Mouse (Mus musculus) stomach, postnatal 0 days (tissue): ENCODE measurements around the gene Gng7. TPM values are rescaled to one million over a fixed set of nuclear protein-coding genes. Genes with fewer than 3 reads are reported as not detected.

Source experiments
- ATAC-seq: fragments of 200-750 bp; cut with Nextera tagmentation; 2 replicates; pipeline ENCODE4 v1.8.0; 2017; ENCODE audit not compliant: low FRiP score, low TSS enrichment
- DNase-seq: peaks from one replicate; pipeline ENCODE4 v3.0.0-alpha.2; 2016; ENCODE audit warnings: low spot score
- H3K27ac ChIP-seq: fragments of 300-500 bp; sonication (generic); replicated peaks from 2 replicates; pipeline ENCODE4 v1.5.1; 2014; ENCODE audit warnings: mild to moderate bottlenecking, control low read depth
- H3K27me3 ChIP-seq: fragments of 300-500 bp; sonication (generic); 2 replicates; pipeline ENCODE4 v1.6.1; 2014; ENCODE audit warnings: low read length; ENCODE audit not compliant: control insufficient read depth, insufficient read depth
- H3K36me3 ChIP-seq: fragments of 300-500 bp; sonication (generic); 2 replicates; pipeline ENCODE4 v1.6.1; 2014; ENCODE audit warnings: low read length, mixed read lengths; ENCODE audit not compliant: control insufficient read depth, insufficient read depth
- H3K4me1 ChIP-seq: fragments of 300-500 bp; sonication (generic); replicated peaks from 2 replicates; pipeline ENCODE4 v1.6.1; 2014; ENCODE audit warnings: antibody characterized with exemption; ENCODE audit not compliant: control insufficient read depth, insufficient read depth
- H3K4me2 ChIP-seq: fragments of 300-500 bp; sonication (generic); replicated peaks from 2 replicates; pipeline ENCODE4 v1.6.1; 2014; ENCODE audit warnings: low read depth, mild to moderate bottlenecking, control low read depth, moderate library complexity
- H3K4me3 ChIP-seq: fragments of 300-500 bp; sonication (generic); 2 replicates; pipeline ENCODE4 v1.5.1; 2014; ENCODE audit warnings: low read depth, low read length, control low read depth
- H3K9ac ChIP-seq: fragments of 300-500 bp; sonication (generic); 2 replicates; pipeline ENCODE4 v1.6.1; 2014; ENCODE audit warnings: mild to moderate bottlenecking, low read length, control low read depth, mixed read lengths
- H3K9me3 ChIP-seq: fragments of 300-500 bp; sonication (generic); 2 replicates; pipeline ENCODE4 v1.6.1; 2016; ENCODE audit warnings: low read length; ENCODE audit not compliant: control insufficient read depth
- CTCF ChIP-seq: IDR thresholded peaks from 2 replicates; pipeline ENCODE4 v1.5.1; 2016; ENCODE audit warnings: antibody characterized with exemption, low read depth, mild to moderate bottlenecking, moderate library complexity
- EP300 ChIP-seq: optimal IDR thresholded peaks from 2 replicates; pipeline ENCODE3; 2016; ENCODE audit warnings: antibody characterized with exemption
- WGBS: fragments of 180-500 bp; shearing (Covaris S2); extraction: QIAGEN DNeasy Blood & Tissue Kit; methylation state at CpG from one replicate; pipeline ENCODE4 v1.1.7; 2014; 5-methylcytosine and 5-hydroxymethylcytosine counted together
- polyA plus RNA-seq: library from polyadenylated mRNA; unstranded; fragments of >200 nt; fragmentation: Nextera tagmentation; extraction: Ambion mirVana; gene quantifications from 2 replicates; pipeline ENCODE4 v1.2.1, GENCODE M21; 2015

Gene Gng7
- polyA plus RNA-seq, 1 experiment from 2014 or later, result 1.3 TPM

GRCm38 (mm10) chr10:80928586-80929298 is 86.0 kb downstream of the Gng7 start:
- WGBS, result 1% methylated on average over 48 of the region's 48 CpGs

GRCm38 (mm10) chr10:80925472-80925871 is 89.3 kb downstream of the Gng7 start:
- 50% methylated on average over 3 of the region's 3 CpGs for WGBS
- no peak overlapping the region for H3K9ac ChIP-seq
- no peak for ATAC-seq

More at GRCm38 (mm10) chr10:80928586-80929298, 86.0 kb downstream of the Gng7 start:
- Histone ChIP-seq H3K36me3 (no peaks in the 10 kb centered on the region), H3K27me3 (no peaks in the 10 kb centered on the region), H3K4me3 (peak overlapping the region; percentile 52), H3K9me3 (no peaks in the 10 kb centered on the region), H3K9ac (peak overlapping the region; percentile 64), H3K4me1 (peaks cover 9% of the 10 kb centered on the region), H3K27ac (peak overlapping the region; percentile 93), H3K4me2 (peak overlapping the region; percentile 91)
- DNase-seq (peak; percentile 93), ATAC-seq (peak; percentile 60)
- peak; percentile 92 for TF ChIP-seq CTCF
- no peak for TF ChIP-seq EP300

GRCm38 (mm10) chr10:80921923-80922322 is 92.8 kb downstream of the Gng7 start:
- Histone ChIP-seq H3K9me3 (no peaks in the 10 kb centered on the region), H3K9ac (peak overlapping the region; percentile 59), H3K36me3 (no peaks in the 10 kb centered on the region), H3K27ac (no peak overlapping the region; the same call in 1 of the 2 replicates), H3K4me3 (peak overlapping the region; percentile 33), H3K27me3 (no peaks in the 10 kb centered on the region), H3K4me2 (peak overlapping the region; percentile 54), H3K4me1 (peaks cover 3% of the 10 kb centered on the region; the same call in 1 of the 2 replicates)
- no peak; the same call in 1 of the 2 replicates for ATAC-seq
- WGBS, result 2% methylated on average over 16 of the region's 16 CpGs
- TF ChIP-seq CTCF (no peak), EP300 (no peak)
- DNase-seq, result peak; percentile 39

More at GRCm38 (mm10) chr10:80925472-80925871, 89.3 kb downstream of the Gng7 start:
- Histone ChIP-seq H3K27ac (no peak overlapping the region), H3K4me3 (no peak overlapping the region), H3K9me3 (no peaks in the 10 kb centered on the region), H3K27me3 (no peaks in the 10 kb centered on the region), H3K36me3 (no peaks in the 10 kb centered on the region), H3K4me2 (no peak overlapping the region), H3K4me1 (peaks cover 3% of the 10 kb centered on the region; the same call in 1 of the 2 replicates)
- no peak for DNase-seq
- TF ChIP-seq EP300 (no peak), CTCF (no peak)

GRCm38 (mm10) chr10:80917779-80918434 is 96.8 kb downstream of the Gng7 start, which contains the start of gene Lmnb2:
Gene Lmnb2 (minus strand): TSS chr10:80918245.
- WGBS, result under 1% methylated on average over 61 of the region's 61 CpGs
- TF ChIP-seq EP300 (no peak), CTCF (peak; percentile 28)
- peak within 1 kb of the TSS; percentile 91 for H3K4me3 ChIP-seq
- H3K4me1 ChIP-seq, result peaks cover 5% of the 10 kb centered on the region; the same call in 1 of the 2 replicates
- peak within 1 kb of the TSS; percentile 74 for H3K9ac ChIP-seq
- no peaks in the 10 kb centered on the region for H3K27me3 ChIP-seq
- DNase-seq, result peak; percentile 81
- peak; percentile 47 for ATAC-seq
- no peaks in the 10 kb centered on the region for H3K36me3 ChIP-seq
- peak within 1 kb of the TSS; percentile 95 for H3K4me2 ChIP-seq
- peak within 1 kb of the TSS; percentile 81 for H3K27ac ChIP-seq
- no peaks in the 10 kb centered on the region for H3K9me3 ChIP-seq

GRCm38 (mm10) chr10:80917336-80917778 is 97.4 kb downstream of the Gng7 start:
- Histone ChIP-seq H3K9me3 (no peaks in the 10 kb centered on the region), H3K4me2 (peak overlapping the region; percentile 95), H3K27me3 (no peaks in the 10 kb centered on the region), H3K4me3 (peak overlapping the region; percentile 91), H3K36me3 (no peaks in the 10 kb centered on the region), H3K9ac (peak overlapping the region; percentile 74), H3K4me1 (peaks cover 5% of the 10 kb centered on the region; the same call in 1 of the 2 replicates), H3K27ac (peak overlapping the region; percentile 81)
- no peak for TF ChIP-seq CTCF
- TF ChIP-seq EP300, result no peak
- WGBS, result 1% methylated on average over 15 of the region's 15 CpGs
- DNase-seq (peak; percentile 83), ATAC-seq (peak; percentile 53; the same call in 1 of the 2 replicates)
